9 mouse cellular contexts compared by ENCODE assay signal in the genomic region with DNA sequence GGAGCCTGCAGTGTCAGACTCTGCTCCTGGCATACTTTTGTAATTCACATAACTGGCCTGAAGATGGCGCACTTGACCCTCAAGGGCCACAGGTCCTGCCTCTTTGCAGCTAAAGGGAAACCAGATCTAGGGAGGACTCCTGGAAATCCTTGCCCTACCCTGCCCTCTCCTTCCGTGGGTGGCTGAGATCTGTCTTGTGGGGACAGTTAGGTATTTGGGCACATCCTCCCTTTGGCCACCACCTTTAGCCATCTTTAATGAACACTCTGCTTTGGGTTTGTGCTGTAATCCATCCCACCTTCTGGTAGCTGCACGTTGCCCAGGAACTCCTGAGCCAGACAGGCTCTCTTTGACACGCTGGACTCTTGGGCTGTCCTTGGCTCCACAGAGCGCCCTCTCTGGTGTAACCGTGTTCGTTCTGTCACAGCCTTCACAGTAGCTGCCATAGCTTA. TPM values are rescaled to one million over a fixed set of nuclear protein-coding genes. Genes with fewer than 3 reads are reported as not detected.
DNase-seq lines count a peak whose midpoint lies in the region; ATAC-seq and TF ChIP-seq lines count a peak whose summit lies in the region.
"Had no signal": no experiment of that assay in that cellular context is flagged by ENCODE, and none has a peak within 500 bp of the region (broad histone marks: within the 10 kb centered on the region; RNA-seq: fewer than 3 reads in every experiment).

No protein-coding gene starts in this region.

- WGBS in midbrain, embryonic 10.5 days: 2% methylated on average over 7 of the region's 7 CpGs
- 2% methylated on average over 7 of the region's 7 CpGs for WGBS in midbrain, embryonic 13.5 days
- WGBS in embryonic facial prominence, embryonic 11.5 days: 0% methylated on average over 7 of the region's 7 CpGs
- WGBS in stomach, postnatal 0 days: 3% methylated on average over 7 of the region's 7 CpGs

- H3K27me3 ChIP-seq in midbrain, embryonic 10.5 days (ENCODE audit: low read depth, poor library complexity, severe bottlenecking): peaks cover 12% of the 10 kb centered on the region
- no peaks in the 10 kb centered on the region; the same call in 1 of the 2 replicates for H3K27me3 ChIP-seq in midbrain, embryonic 13.5 days
- no peaks in the 10 kb centered on the region for H3K27me3 ChIP-seq in embryonic facial prominence, embryonic 11.5 days (ENCODE audit: control insufficient read depth, insufficient read depth, low read length)
- H3K27me3 ChIP-seq in stomach, postnatal 0 days (ENCODE audit: control insufficient read depth, insufficient read depth, low read length): no peaks in the 10 kb centered on the region

- intact Hi-C loops in left cerebral cortex, postnatal 14 days (cut with DNase I): loop anchor here (5.0 kb wide), 1 partner anchor 205 kb away; no protein-coding TSS in a partner anchor

- H3K4me1 ChIP-seq in midbrain, embryonic 10.5 days: peaks cover 47% of the 10 kb centered on the region
- H3K4me1 ChIP-seq in midbrain, embryonic 13.5 days (replicated peaks): peaks cover 26% of the 10 kb centered on the region
- peaks cover 3% of the 10 kb centered on the region for H3K4me1 ChIP-seq in embryonic facial prominence, embryonic 11.5 days (ENCODE audit: control insufficient read depth, insufficient read depth, low read length)
- no peaks in the 10 kb centered on the region for H3K4me1 ChIP-seq in stomach, postnatal 0 days (replicated peaks; ENCODE audit: control insufficient read depth, insufficient read depth)

- no peak for TF ChIP-seq EP300 in stomach, postnatal 0 days (optimal IDR thresholded peaks at IDR 0.05)

- no peaks in the 10 kb centered on the region for H3K36me3 ChIP-seq in midbrain, embryonic 10.5 days
- H3K36me3 ChIP-seq in midbrain, embryonic 13.5 days: no peaks in the 10 kb centered on the region
- H3K36me3 ChIP-seq in embryonic facial prominence, embryonic 11.5 days (replicated peaks; ENCODE audit: control insufficient read depth, insufficient read depth, low read depth, low read length): no peaks in the 10 kb centered on the region
- no peaks in the 10 kb centered on the region for H3K36me3 ChIP-seq in stomach, postnatal 0 days (ENCODE audit: control insufficient read depth, insufficient read depth, low read length)

- H3K4me2 ChIP-seq in midbrain, embryonic 13.5 days (replicated peaks): no peak overlapping the region
- H3K4me2 ChIP-seq in embryonic facial prominence, embryonic 11.5 days (ENCODE audit: low read depth, low read length): no peak overlapping the region
- H3K4me2 ChIP-seq in stomach, postnatal 0 days (replicated peaks; ENCODE audit: low read depth): peak overlapping the region; percentile 17; the same call in 1 of the 2 replicates

- no peaks in the 10 kb centered on the region for H3K9me3 ChIP-seq in midbrain, embryonic 10.5 days (replicated peaks)
- no peaks in the 10 kb centered on the region for H3K9me3 ChIP-seq in midbrain, embryonic 13.5 days
- no peaks in the 10 kb centered on the region for H3K9me3 ChIP-seq in embryonic facial prominence, embryonic 11.5 days (replicated peaks; ENCODE audit: control insufficient read depth, low read length)
- no peaks in the 10 kb centered on the region for H3K9me3 ChIP-seq in stomach, postnatal 0 days (ENCODE audit: control insufficient read depth, low read length)

- peak; percentile 93 for TF ChIP-seq CTCF in stomach, postnatal 0 days (IDR thresholded peaks at IDR 0.05; ENCODE audit: low read depth)

- no peak overlapping the region for H3K27ac ChIP-seq in midbrain, embryonic 10.5 days (replicated peaks)
- H3K27ac ChIP-seq in midbrain, embryonic 13.5 days: no peak overlapping the region
- no peak overlapping the region for H3K27ac ChIP-seq in embryonic facial prominence, embryonic 11.5 days (replicated peaks; ENCODE audit: low read depth, low read length)
- H3K27ac ChIP-seq in stomach, postnatal 0 days (replicated peaks): no peak overlapping the region

- H3K4me3 ChIP-seq in midbrain, embryonic 10.5 days: peak overlapping the region; percentile 32; the same call in 1 of the 2 replicates
- H3K4me3 ChIP-seq in midbrain, embryonic 13.5 days (replicated peaks): no peak overlapping the region
- H3K4me3 ChIP-seq in embryonic facial prominence, embryonic 11.5 days (ENCODE audit: low read depth, low read length): no peak overlapping the region
- no peak overlapping the region for H3K4me3 ChIP-seq in stomach, postnatal 0 days (ENCODE audit: low read depth, low read length)
- H3K4me3 ChIP-seq: erythroblast, embryonic 14.5 days had no signal

- ATAC-seq in midbrain, embryonic 13.5 days: no peak
- ATAC-seq in embryonic facial prominence, embryonic 11.5 days (replicated peaks; ENCODE audit: insufficient number of reproducible peaks, low FRiP score, low TSS enrichment, low read depth): no peak
- ATAC-seq in hematopoietic stem cell, adult 5-6 weeks (replicated peaks in 1 of 2; ENCODE audit: insufficient read depth in 1 of 2, low FRiP score in 2 of 2, low TSS enrichment in 1 of 2, low read depth in 1 of 2, poor library complexity in 2 of 2, severe bottlenecking in 2 of 2): peak; percentile 70 to 74
- ATAC-seq in stomach, postnatal 0 days (ENCODE audit: low FRiP score, low TSS enrichment): peak; percentile 34

- H3K9ac ChIP-seq in midbrain, embryonic 13.5 days (replicated peaks): no peak overlapping the region
- no peak overlapping the region for H3K9ac ChIP-seq in embryonic facial prominence, embryonic 11.5 days (replicated peaks; ENCODE audit: low read length)
- no peak overlapping the region for H3K9ac ChIP-seq in stomach, postnatal 0 days (ENCODE audit: low read length)

- DNase-seq in midbrain, embryonic 10.5 days (ENCODE audit: low spot score): peak; percentile 79
- peak; percentile 75 for DNase-seq in adrenal gland, postnatal 10 days
- DNase-seq in embryonic facial prominence, embryonic 11.5 days (ENCODE audit: low spot score): peak; percentile 85
- peak; percentile 72 to 81 for DNase-seq in left cerebral cortex, postnatal 14 days (ENCODE audit: low spot score in 2 of 2)
- peak; percentile 83 for DNase-seq in mesoderm, embryonic 11.5 days (ENCODE audit: low read depth, low spot score)
- peak; percentile 81 for DNase-seq in stomach, postnatal 0 days (ENCODE audit: low spot score)

RNA-seq across cellular contexts. Expression of a gene that starts 4.0 kb away (rescaled TPM):
- 8.4 and 10.2 TPM in 2 replicates for polyA plus RNA-seq in midbrain, embryonic 10.5 days (2016; fragmentation: Nextera tagmentation; extraction: Ambion mirVana)
- 23.3 and 23.4 TPM in 2 replicates for polyA plus RNA-seq in midbrain, embryonic 13.5 days (2015; fragmentation: Nextera tagmentation; extraction: Ambion mirVana)
- total RNA-seq in adrenal gland, postnatal 10 days (2021): 10 to 100 TPM in 1 of 2 experiments, 1 to 10 TPM in 1; 9.5 to 12.6 TPM
- polyA plus RNA-seq in embryonic facial prominence, embryonic 11.5 days (2014; fragmentation: Nextera tagmentation; extraction: Ambion mirVana): 5.7 and 7.7 TPM in 2 replicates
- total RNA-seq in hematopoietic stem cell, adult 5-6 weeks (2017): 1.4 and 3.6 TPM in 2 replicates
- total RNA-seq in left cerebral cortex, postnatal 14 days (2021): 10 to 100 TPM; 87.7 to 90.8 TPM
- polyA plus RNA-seq in stomach, postnatal 0 days (2015; fragmentation: Nextera tagmentation; extraction: Ambion mirVana): 2.2 TPM in 2 replicates

RNA-seq across cellular contexts. Expression of a gene that starts 28.4 kb away (rescaled TPM):
- 0.07 and 0.09 TPM in 2 replicates for polyA plus RNA-seq in midbrain, embryonic 10.5 days (2016; fragmentation: Nextera tagmentation; extraction: Ambion mirVana)
- not detected in 2 replicates for polyA plus RNA-seq in midbrain, embryonic 13.5 days (2015; fragmentation: Nextera tagmentation; extraction: Ambion mirVana)
- total RNA-seq in adrenal gland, postnatal 10 days (2021): 1 to 10 TPM; 9.6 to 9.9 TPM
- polyA plus RNA-seq in embryonic facial prominence, embryonic 11.5 days (2014; fragmentation: Nextera tagmentation; extraction: Ambion mirVana): 0.08 and 0.20 TPM in 2 replicates
- total RNA-seq in hematopoietic stem cell, adult 5-6 weeks (2017): 40.8 and 56.5 TPM in 2 replicates
- total RNA-seq in left cerebral cortex, postnatal 14 days (2021): 1 to 10 TPM in 1 of 2 experiments, under 1 TPM in 1; 0.97 to 2.0 TPM
- polyA plus RNA-seq in stomach, postnatal 0 days (2015; fragmentation: Nextera tagmentation; extraction: Ambion mirVana): 9.5 and 11.0 TPM in 2 replicates

Comparison
In these comparisons a context has a peak if more than half of its experiments do, and no peak if none do; other contexts are left out.
1. ATAC-seq: peak in hematopoietic stem cell, adult 5-6 weeks (2 of 2) and stomach, postnatal 0 days (single experiment); none in midbrain, embryonic 13.5 days (single experiment) and embryonic facial prominence, embryonic 11.5 days (single experiment).
2. Peak in every context shown above with its lines, with median percentiles within 50 percentile points of each other: DNase-seq.